Mouse (Mus musculus) mouse embryonic stem cell (cell line): ENCODE measurements around the gene Pxn.

Experiments used
- in situ Hi-C, 2 experiments: fragments of 300-500 bp; cut with MboI; formaldehyde crosslinking; loops; 1 replicate in 1 of 2; 3 replicates in 1 of 2; pipeline ENCODE4 v1.14.3; 2019 to 2020; ENCODE audit warnings: low sequenced_read_pairs in 2 of 2, low pct_unique_long_range_greater_than_20kb in 1 of 2, mixed read lengths in 1 of 2; ENCODE audit not compliant: unreplicated experiment in 1 of 2

Gene Pxn

GRCm38 (mm10) chr5:115585616-115586015 lies 79.1 kb downstream of the Pxn start:
- in situ Hi-C loops, result no loop called here

- in situ Hi-C loops, result no loop called here
Measured at GRCm38 (mm10) chr5:115586166-115586565, 79.7 kb downstream of the Pxn start.

DNA sequence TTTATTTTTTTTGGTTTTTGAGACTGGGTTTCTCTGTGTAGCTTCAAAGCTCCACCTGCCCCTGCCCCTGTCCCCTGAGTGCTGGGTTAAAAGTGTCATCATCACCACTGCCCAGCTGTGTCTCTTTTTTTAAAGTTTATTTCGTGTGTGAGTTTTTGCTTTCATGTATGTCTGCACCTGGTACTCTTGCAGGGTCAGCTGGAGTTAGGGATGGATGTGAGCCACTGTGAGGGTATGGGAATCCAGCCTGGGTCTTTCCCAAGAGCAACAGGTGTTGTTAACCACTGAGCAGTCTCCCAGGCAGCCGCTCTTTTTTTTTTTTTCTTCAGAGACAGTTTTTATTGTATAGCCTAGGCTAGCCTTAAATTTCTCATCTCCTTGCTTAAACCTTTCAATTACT lies 80.3 kb downstream of the Pxn start:
- in situ Hi-C loops, result no loop called here

DNA sequence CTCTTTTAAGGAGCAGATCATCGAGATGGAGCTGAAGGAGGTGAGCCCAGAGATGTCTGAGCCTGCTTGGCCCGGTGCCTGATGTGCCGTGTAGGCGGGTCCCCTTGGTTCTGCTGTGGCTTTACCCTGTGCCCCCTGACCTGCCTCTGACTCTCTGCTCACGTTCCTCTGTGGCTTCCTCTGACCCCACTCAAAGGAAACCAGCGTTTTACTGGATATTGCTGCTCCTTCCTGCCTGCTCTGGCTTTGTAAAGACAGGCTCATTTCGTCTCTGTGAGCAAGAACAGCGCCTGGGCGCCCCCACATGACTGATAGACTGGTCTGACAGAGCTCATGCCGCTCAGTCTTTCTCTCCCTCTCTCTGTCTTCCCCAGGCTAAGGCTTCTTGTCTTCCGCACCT lies 84.6 kb downstream of the Pxn start:
- in situ Hi-C loops, result no loop called here

- in situ Hi-C loops, result no loop called here
Measured at GRCm38 (mm10) chr5:115591506-115591905, 85.0 kb downstream of the Pxn start.

DNA sequence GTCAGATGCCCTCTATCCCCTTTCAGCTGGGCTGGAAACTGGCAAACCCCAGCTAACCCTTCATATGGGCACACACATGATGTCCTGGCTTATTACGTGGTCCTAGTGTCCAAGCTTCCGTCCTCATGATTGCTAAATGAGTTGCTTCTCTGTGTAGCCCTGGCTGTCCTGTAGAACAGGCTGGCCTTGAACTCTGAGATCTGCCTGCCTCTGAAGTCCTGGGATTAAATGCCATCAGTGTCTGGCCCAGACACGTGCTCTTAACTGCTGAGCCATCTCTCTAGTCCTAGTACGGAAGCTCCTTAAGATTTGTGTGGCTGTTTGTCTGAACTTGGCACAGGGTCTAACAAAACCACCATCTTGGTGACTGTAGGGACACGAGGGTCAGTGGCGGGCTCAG lies 97.1 kb downstream of the Pxn start:
- in situ Hi-C loops, result no loop called here
